Mouse (Mus musculus): ENCODE measurements around the gene Scg5. TPM values are rescaled to one million over a fixed set of nuclear protein-coding genes. Genes with fewer than 3 reads are reported as not detected.

Scg5 gene
- polyA plus RNA-seq, 1 experiment from 2014 or later, result 0.77 TPM

GRCm38 (mm10) chr2:113841656-113842437 is 12.9 kb upstream of the Scg5 start:
- no peak overlapping the region for H3K4me2 ChIP-seq
- H3K9me3 ChIP-seq (replicated peaks; ENCODE audit: control insufficient read depth, low read length), result no peaks in the 10 kb centered on the region
- H3K36me3 ChIP-seq (ENCODE audit: control insufficient read depth, insufficient read depth, low read length), result peaks cover 12% of the 10 kb centered on the region
- H3K4me1 ChIP-seq (ENCODE audit: control insufficient read depth, insufficient read depth, low read length), result peaks cover 6% of the 10 kb centered on the region
- ATAC-seq (replicated peaks; ENCODE audit: insufficient number of reproducible peaks, low FRiP score, low TSS enrichment), result no peak
- no peak overlapping the region for H3K27ac ChIP-seq (ENCODE audit: low read depth, low read length)
- 87% methylated on average over 4 of the region's 4 CpGs for WGBS (ENCODE audit: insufficient replicate concordance)
- no peak overlapping the region for H3K4me3 ChIP-seq (ENCODE audit: low read depth, low read length)
- no peak overlapping the region for H3K9ac ChIP-seq (ENCODE audit: low read depth, low read length)
- H3K27me3 ChIP-seq (ENCODE audit: control insufficient read depth, insufficient read depth, low read length), result no peaks in the 10 kb centered on the region

DNA sequence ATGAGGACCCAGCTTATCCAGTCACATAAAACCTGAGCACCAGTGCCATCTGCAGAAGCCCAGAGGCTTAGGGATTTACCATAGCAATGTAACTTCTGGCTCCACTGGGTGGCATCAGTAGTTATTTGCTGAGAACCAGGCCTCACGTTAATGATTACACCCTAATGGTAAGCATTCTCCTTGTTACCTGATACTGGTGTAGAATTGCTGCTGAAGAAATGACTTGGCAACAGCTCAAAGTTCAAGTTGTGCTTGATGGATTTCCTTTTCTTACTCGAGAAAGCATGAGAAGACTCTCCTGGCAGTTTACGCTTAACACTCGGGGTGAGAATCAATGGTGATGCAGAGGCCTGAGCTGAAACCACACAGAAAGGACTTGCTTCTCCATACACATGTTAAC is 10.6 kb upstream of the Scg5 start:
- Histone ChIP-seq H3K9me3 (replicated peaks; ENCODE audit: control insufficient read depth, low read length) (no peaks in the 10 kb centered on the region), H3K27me3 (ENCODE audit: control insufficient read depth, insufficient read depth, low read length) (no peaks in the 10 kb centered on the region), H3K36me3 (ENCODE audit: control insufficient read depth, insufficient read depth, low read length) (peaks cover 28% of the 10 kb centered on the region), H3K27ac (ENCODE audit: low read depth, low read length) (no peak overlapping the region), H3K4me2 (no peak overlapping the region), H3K4me3 (ENCODE audit: low read depth, low read length) (no peak overlapping the region), H3K9ac (ENCODE audit: low read depth, low read length) (no peak overlapping the region), H3K4me1 (ENCODE audit: control insufficient read depth, insufficient read depth, low read length) (no peaks in the 10 kb centered on the region)
- ATAC-seq (replicated peaks; ENCODE audit: insufficient number of reproducible peaks, low FRiP score, low TSS enrichment), result no peak
- 81% methylated on average over 4 of the region's 4 CpGs for WGBS (ENCODE audit: insufficient replicate concordance)

DNA sequence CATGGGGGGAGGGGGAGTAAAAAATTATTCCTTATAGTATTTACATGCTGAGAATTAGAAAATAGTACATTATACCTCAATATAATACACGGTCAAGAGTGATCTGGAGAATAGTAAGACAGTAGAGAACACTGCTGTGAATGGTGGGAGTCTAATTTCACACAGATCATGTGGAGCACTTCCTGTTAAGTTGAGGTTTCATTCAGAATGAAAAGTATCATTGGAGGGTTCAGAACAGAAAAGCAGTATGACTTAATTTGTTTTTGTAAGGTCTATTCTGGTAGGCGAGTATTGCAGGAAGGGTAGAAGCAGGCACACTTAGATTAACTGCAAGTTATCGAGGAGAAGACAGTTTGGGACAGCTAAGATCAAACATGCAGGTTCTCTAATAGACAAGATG is 6.3 kb upstream of the Scg5 start:
- H3K36me3 ChIP-seq (ENCODE audit: control insufficient read depth, insufficient read depth, low read length), result peaks cover 33% of the 10 kb centered on the region
- no peaks in the 10 kb centered on the region for H3K27me3 ChIP-seq (ENCODE audit: control insufficient read depth, insufficient read depth, low read length)
- H3K4me1 ChIP-seq (ENCODE audit: control insufficient read depth, insufficient read depth, low read length), result no peaks in the 10 kb centered on the region
- H3K4me2 ChIP-seq, result no peak overlapping the region
- no peak overlapping the region for H3K4me3 ChIP-seq (ENCODE audit: low read depth, low read length)
- no peak for ATAC-seq (replicated peaks; ENCODE audit: insufficient number of reproducible peaks, low FRiP score, low TSS enrichment)
- H3K9me3 ChIP-seq (replicated peaks; ENCODE audit: control insufficient read depth, low read length), result no peaks in the 10 kb centered on the region
- no peak overlapping the region for H3K27ac ChIP-seq (ENCODE audit: low read depth, low read length)
- WGBS (ENCODE audit: insufficient replicate concordance), result 84% methylated on average over 3 of the region's 3 CpGs
- no peak overlapping the region for H3K9ac ChIP-seq (ENCODE audit: low read depth, low read length)

- 29% methylated on average over 17 of the region's 17 CpGs for WGBS (ENCODE audit: insufficient replicate concordance)
Observed at GRCm38 (mm10) chr2:113828086-113828942, 607 bp downstream of the Scg5 start.

DNA sequence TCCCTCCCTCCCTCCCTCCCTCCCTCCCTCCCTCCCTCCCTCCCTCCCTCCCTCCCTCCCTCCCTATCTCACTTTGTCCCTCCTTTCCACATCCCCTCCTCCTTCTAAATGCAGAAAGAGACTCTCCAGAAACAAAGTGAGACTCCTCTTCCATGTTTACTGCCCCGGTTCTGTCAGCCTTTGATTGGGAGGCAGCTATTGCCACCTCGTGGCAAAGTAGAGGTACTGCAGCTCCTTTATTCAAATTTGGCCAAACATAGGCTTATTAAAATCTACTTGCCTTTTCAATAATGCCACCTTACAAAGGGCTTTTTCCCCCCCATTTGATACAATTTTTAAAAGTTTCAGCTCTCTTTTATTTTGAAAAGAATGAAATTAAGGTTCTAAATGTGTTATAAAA is 5.0 kb downstream of the Scg5 start:
- Histone ChIP-seq H3K27me3 (ENCODE audit: control insufficient read depth, insufficient read depth, low read length) (no peaks in the 10 kb centered on the region), H3K27ac (ENCODE audit: low read depth, low read length) (no peak overlapping the region), H3K4me1 (ENCODE audit: control insufficient read depth, insufficient read depth, low read length) (no peaks in the 10 kb centered on the region), H3K9me3 (replicated peaks; ENCODE audit: control insufficient read depth, low read length) (no peaks in the 10 kb centered on the region), H3K9ac (ENCODE audit: low read depth, low read length) (no peak overlapping the region), H3K36me3 (ENCODE audit: control insufficient read depth, insufficient read depth, low read length) (no peaks in the 10 kb centered on the region), H3K4me3 (ENCODE audit: low read depth, low read length) (no peak overlapping the region), H3K4me2 (no peak overlapping the region)
- ATAC-seq (replicated peaks; ENCODE audit: insufficient number of reproducible peaks, low FRiP score, low TSS enrichment), result no peak
- WGBS (ENCODE audit: insufficient replicate concordance), result 1% methylated on average over 2 of the region's 2 CpGs

More at GRCm38 (mm10) chr2:113828086-113828942, 607 bp downstream of the Scg5 start:
- H3K4me1 ChIP-seq (ENCODE audit: control insufficient read depth, insufficient read depth, low read length), result no peaks in the 10 kb centered on the region
- no peak overlapping the region for H3K27ac ChIP-seq (ENCODE audit: low read depth, low read length)
- no peaks in the 10 kb centered on the region for H3K27me3 ChIP-seq (ENCODE audit: control insufficient read depth, insufficient read depth, low read length)
- H3K9me3 ChIP-seq (replicated peaks; ENCODE audit: control insufficient read depth, low read length), result no peaks in the 10 kb centered on the region
- peak overlapping the region; percentile 33 for H3K4me3 ChIP-seq (ENCODE audit: low read depth, low read length)
- no peak for ATAC-seq (replicated peaks; ENCODE audit: insufficient number of reproducible peaks, low FRiP score, low TSS enrichment)
- H3K4me2 ChIP-seq, result peak overlapping the region; percentile 69
- H3K36me3 ChIP-seq (ENCODE audit: control insufficient read depth, insufficient read depth, low read length), result peaks cover under 1% of the 10 kb centered on the region; the same call in 1 of the 2 replicates
- no peak overlapping the region; the same call in 1 of the 2 replicates for H3K9ac ChIP-seq (ENCODE audit: low read depth, low read length)

DNA sequence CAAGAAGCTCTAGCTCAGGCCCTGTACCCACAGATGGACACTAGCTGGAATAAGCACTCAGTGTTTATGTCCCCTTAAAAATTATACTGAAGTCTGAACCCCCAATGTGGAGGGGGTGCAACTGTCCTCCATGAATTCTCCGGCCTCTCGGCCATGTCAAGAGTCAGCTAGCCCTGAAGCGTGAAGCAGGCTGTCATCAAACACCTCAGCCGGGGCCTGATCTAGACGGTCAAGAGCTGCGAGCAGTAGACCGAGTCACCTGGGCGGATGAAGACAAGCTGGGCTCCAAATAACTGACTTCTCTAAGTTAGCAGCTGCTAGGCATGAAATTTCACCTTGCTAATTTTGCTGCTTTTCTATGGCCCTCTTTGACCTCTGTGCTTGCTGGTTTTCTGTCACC is 6.6 kb downstream of the Scg5 start:
- WGBS (ENCODE audit: insufficient replicate concordance), result 84% methylated on average over 8 of the region's 8 CpGs
- Histone ChIP-seq H3K27me3 (ENCODE audit: control insufficient read depth, insufficient read depth, low read length) (no peaks in the 10 kb centered on the region), H3K4me1 (ENCODE audit: control insufficient read depth, insufficient read depth, low read length) (no peaks in the 10 kb centered on the region), H3K4me2 (no peak overlapping the region), H3K36me3 (ENCODE audit: control insufficient read depth, insufficient read depth, low read length) (no peaks in the 10 kb centered on the region), H3K9ac (ENCODE audit: low read depth, low read length) (no peak overlapping the region), H3K4me3 (ENCODE audit: low read depth, low read length) (no peak overlapping the region), H3K9me3 (replicated peaks; ENCODE audit: control insufficient read depth, low read length) (no peaks in the 10 kb centered on the region), H3K27ac (ENCODE audit: low read depth, low read length) (no peak overlapping the region)
- ATAC-seq (replicated peaks; ENCODE audit: insufficient number of reproducible peaks, low FRiP score, low TSS enrichment), result no peak

DNA sequence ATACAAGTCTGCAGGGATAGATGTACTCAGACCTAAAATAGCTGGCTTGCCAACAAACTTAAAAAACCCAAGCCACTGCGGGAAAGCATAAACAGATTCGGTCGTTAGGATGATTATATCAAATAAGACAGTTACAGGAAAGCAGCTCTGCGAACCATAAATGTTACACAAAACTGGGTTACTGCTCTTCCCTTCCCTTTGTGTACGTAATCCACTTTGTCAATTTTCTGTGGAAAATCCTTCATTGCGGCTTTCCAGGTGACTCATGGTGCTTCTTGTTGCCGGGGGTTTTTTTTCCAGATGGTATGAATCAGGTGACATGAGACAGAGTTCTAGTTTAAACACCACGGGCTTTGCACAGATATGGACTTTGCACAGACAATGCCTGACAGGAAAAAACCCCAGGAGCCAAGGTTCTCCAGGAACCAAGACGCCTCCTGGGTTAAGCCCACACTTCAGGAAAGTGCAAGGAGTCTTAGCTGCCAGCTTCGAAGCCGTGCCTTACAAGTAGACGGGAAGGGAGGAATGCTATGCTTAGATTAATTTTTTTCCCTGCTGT is 7.7 kb downstream of the Scg5 start:
- ATAC-seq (replicated peaks; ENCODE audit: insufficient number of reproducible peaks, low FRiP score, low TSS enrichment), result no peak
- Histone ChIP-seq H3K4me1 (ENCODE audit: control insufficient read depth, insufficient read depth, low read length) (no peaks in the 10 kb centered on the region), H3K9ac (ENCODE audit: low read depth, low read length) (no peak overlapping the region), H3K27me3 (ENCODE audit: control insufficient read depth, insufficient read depth, low read length) (no peaks in the 10 kb centered on the region), H3K4me3 (ENCODE audit: low read depth, low read length) (no peak overlapping the region), H3K27ac (ENCODE audit: low read depth, low read length) (no peak overlapping the region), H3K36me3 (ENCODE audit: control insufficient read depth, insufficient read depth, low read length) (no peaks in the 10 kb centered on the region), H3K4me2 (no peak overlapping the region), H3K9me3 (replicated peaks; ENCODE audit: control insufficient read depth, low read length) (no peaks in the 10 kb centered on the region)
- WGBS (ENCODE audit: insufficient replicate concordance), result 79% methylated on average over 12 of the region's 12 CpGs

- Histone ChIP-seq H3K4me3 (ENCODE audit: low read depth, low read length) (no peak overlapping the region), H3K9me3 (replicated peaks; ENCODE audit: control insufficient read depth, low read length) (no peaks in the 10 kb centered on the region), H3K27ac (ENCODE audit: low read depth, low read length) (no peak overlapping the region), H3K4me1 (ENCODE audit: control insufficient read depth, insufficient read depth, low read length) (no peaks in the 10 kb centered on the region), H3K4me2 (no peak overlapping the region), H3K27me3 (ENCODE audit: control insufficient read depth, insufficient read depth, low read length) (no peaks in the 10 kb centered on the region), H3K36me3 (ENCODE audit: control insufficient read depth, insufficient read depth, low read length) (no peaks in the 10 kb centered on the region), H3K9ac (ENCODE audit: low read depth, low read length) (no peak overlapping the region)
- 88% methylated on average over 15 of the region's 15 CpGs for WGBS (ENCODE audit: insufficient replicate concordance)
- no peak for ATAC-seq (replicated peaks; ENCODE audit: insufficient number of reproducible peaks, low FRiP score, low TSS enrichment)
Observed at GRCm38 (mm10) chr2:113820117-113820516, 8.8 kb downstream of the Scg5 start.

Data from heart, embryonic 11.5 days (tissue).